Mouse (Mus musculus) lung, postnatal 4 days (tissue): ENCODE measurements around the gene Fhod1.

Experiments used
- DNase-seq, 2 experiments: peaks; one replicate each; pipeline ENCODE4 v3.0.0; 2021

Fhod1 gene

GRCm38 (mm10) chr8:105348450-105349095, 820 bp upstream of the Fhod1 start, which contains the start of gene Slc9a5:
Gene Slc9a5, plus strand, starts transcription at chr8:105348843.
- peak; percentile 72 to 81 for DNase-seq

GRCm38 (mm10) chr8:105346611-105347427, 934 bp downstream of the Fhod1 start:
- DNase-seq = peak; percentile 83 to 94

GRCm38 (mm10) chr8:105345061-105345975, 2.4 kb downstream of the Fhod1 start:
- DNase-seq = peak; percentile 64 to 67

DNA sequence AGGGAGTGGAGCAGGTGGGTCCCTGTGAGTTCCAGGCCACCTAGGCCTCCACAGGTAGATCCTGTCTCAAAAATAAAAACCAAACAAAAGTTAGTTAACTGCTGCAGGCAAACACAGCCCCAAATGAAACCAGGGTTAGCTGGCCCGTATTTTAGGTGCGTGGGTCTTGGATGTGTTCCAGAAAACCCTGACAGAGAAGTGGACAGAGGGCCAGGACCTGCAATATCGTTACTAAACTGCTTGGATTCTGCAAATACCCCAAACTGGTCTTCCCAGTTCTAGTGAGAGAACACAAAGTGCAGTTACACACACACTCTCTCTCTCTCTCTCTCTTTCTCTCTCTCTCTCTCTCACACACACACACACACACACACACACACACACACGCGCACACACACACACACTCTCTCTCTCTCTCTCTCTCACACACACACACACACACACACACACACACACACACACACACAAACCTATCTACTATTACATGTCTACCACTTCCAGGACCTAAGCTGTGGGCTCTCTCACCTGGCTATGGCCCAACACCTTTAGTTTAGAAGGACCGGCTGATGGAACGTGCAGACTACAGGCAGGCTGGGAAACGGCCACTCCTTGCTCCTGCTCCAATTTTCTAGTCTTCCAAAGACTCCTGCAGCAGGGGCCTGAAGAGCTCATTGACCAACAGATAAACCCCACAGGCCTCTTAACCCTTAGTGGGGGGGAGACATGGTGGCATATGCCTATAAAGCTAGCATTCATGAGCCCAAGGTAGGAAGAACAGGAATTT, 3.8 kb downstream of the Fhod1 start:
- DNase-seq = peak; percentile 47 to 50

DNA sequence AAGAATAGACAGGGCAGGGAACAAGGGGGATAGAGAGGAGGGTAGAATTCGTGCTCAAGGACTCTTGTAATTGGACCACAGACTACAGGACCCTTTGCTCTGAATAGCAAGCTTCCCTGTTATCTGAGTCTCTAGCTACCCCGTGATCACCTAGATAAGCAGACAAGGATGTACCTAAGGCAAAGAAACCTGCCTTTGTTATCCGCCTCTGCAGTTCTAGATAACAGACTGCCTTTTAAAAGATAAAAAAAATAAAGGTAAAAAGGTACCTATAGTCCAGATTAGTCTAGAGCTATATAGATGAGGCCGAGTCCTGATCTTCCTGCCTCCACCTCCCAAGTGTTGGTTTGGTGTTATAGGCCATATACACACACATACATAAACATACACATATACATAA, 5.0 kb downstream of the Fhod1 start:
- no peak for DNase-seq

DNA sequence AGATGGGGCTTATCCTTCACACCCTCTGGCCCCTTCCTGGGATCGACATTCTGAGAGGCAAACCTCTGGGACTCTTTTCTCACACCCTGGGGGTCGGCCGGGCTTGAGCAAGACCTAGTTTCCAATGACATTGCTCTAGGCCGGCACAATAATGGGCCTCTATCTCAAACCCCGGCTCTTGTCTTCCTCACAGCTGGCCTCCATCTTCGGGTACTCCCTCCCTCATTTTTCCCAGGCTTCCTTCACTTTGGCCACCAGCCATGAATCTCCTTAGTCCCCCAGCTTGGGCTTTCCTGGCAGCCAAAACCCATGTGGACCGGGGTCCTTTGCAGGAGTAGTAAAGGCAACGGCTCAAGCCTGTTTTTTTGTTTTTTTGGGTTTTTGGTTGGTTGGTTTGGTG, 6.4 kb downstream of the Fhod1 start:
- peak; percentile 77 to 94 for DNase-seq

DNA sequence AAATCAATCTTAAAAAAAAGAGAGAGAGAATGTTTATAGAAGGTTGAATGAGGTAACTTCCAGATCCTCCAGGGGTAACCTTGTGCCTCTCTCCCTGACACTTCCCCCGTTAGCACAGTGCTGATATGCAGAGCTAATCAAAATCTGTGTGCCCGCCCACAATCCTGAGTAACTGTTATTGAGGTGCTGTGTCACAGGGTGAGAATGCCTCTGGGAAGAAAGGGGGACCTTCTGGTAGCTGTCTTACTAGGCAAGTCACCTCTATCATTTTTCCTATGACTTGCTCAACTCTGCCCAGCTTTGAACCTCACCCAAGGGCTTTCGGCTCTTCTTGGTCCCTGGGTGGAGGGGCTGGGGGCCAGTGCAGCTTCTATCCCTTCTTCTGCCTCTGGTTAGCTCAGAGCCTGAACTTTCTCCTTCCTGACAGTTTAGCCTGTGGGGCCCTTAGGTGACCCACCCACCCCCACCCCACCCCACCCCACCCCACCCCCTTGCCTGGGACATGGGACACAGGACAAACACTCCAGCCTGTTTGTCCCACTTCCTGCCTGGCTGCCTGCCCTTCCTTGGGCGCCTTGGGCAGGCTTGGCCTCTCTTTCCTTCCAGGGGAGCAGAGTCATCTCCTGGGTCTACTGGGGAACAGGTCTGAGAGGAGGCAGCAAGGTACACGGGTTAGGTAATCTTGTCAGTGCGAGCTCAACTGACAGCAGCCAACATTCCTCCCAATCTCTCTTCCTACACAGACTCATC, 7.7 kb downstream of the Fhod1 start:
- peak; percentile 82 to 90 for DNase-seq

GRCm38 (mm10) chr8:105338992-105339391, 8.8 kb downstream of the Fhod1 start:
- no peak for DNase-seq

DNA sequence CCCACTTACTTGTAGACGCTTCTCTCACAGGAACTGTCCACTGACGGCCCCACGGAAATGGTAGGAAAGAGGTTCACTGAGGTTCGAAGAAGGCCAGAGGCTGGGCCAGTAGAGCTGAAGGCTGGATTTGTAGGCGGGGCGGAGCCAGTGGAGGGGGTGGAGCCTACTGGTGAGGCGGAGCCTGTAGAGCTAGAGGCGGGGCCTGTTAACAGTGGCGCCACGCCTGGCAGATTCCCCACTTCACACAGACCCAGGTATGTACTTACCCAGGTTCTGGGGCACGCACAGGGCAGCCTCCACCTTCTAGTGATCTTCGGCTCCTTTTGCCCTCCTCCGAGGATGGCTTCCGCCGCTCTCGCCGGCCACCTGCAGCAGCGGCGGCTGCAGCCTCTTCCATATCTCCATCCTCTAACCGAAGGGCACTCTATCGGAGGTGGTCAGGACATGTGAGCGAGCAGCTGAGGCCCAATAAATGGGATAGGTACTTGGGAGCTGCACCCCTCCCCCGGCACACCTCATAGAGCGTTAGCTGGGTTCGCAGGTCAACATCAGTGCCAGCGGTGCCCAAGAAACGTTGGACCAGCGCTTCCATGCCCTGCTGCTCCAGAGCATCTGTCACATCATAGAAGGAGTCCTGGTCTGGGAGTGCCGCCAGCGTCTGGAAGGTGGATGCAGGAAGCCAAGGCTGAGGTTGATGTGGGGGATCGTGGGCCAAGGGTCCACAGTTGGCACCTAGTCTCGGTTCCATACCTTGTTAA, 11.2 kb downstream of the Fhod1 start:
- peak; percentile 40 to 42 for DNase-seq

GRCm38 (mm10) chr8:105332523-105332922, 15.2 kb downstream of the Fhod1 start:
- no peak for DNase-seq

DNA sequence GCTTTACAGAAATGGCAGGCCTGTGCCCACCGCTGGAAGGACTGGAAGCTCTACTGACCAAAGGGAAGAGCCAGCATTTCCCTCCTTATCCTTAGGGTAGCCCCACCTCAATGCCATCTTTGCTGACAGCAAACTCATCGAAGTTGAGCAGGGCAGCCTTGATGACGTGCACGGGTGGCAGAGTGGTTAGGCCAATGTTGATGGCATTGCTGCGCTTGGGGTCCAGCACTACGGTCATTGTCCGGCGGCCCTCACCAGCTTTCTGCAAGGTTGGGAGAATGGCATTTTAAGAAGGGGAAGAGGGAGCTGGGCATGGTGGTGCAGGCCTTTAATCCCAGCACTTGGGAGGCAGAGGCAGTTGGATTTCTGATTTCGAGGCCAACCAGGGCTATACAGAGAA, 15.8 kb downstream of the Fhod1 start:
- no peak for DNase-seq

DNA sequence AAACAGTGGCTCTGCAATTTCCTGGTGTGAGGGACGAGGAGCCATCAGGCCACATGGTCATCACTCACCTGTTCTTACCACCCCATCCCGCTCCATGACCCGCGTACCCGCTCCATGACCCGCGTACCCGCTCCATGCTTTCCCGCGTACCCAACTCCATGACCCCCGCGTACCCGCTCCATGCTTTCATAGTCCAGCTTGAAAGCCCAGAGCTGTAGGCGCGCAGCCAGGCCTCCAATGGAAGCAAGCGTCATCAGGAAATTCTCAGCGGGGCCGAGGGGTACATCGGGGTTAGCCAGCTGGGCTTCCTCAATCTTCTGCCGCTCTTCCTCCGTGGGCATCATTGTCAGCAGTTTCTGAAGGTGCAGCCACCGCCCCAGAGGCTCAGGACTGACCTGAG, 16.3 kb downstream of the Fhod1 start:
- DNase-seq = peak in 1 of 2 experiments; percentile 27

GRCm38 (mm10) chr8:105330325-105330724, 17.4 kb downstream of the Fhod1 start:
- no peak for DNase-seq

DNA sequence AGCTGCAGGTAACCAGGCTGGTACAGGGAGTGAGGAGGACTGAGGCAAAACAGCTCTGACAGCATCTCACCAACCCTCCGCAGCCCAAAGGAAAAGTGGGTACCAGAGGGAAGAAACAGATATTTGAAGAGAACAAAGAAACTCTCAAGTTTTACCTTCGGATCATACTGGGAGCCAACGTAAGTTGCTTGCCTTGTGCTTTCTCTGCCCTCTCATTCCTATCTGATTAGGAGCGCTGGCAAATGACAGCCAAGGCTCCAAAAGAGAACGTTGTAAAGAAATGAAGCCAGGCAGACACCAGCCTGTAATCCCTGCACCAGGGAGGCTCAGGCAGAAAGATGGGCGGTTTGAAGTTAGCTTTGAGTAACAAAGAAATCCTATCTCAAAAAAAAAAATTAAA, 20.8 kb downstream of the Fhod1 start:
- DNase-seq = no peak

DNA sequence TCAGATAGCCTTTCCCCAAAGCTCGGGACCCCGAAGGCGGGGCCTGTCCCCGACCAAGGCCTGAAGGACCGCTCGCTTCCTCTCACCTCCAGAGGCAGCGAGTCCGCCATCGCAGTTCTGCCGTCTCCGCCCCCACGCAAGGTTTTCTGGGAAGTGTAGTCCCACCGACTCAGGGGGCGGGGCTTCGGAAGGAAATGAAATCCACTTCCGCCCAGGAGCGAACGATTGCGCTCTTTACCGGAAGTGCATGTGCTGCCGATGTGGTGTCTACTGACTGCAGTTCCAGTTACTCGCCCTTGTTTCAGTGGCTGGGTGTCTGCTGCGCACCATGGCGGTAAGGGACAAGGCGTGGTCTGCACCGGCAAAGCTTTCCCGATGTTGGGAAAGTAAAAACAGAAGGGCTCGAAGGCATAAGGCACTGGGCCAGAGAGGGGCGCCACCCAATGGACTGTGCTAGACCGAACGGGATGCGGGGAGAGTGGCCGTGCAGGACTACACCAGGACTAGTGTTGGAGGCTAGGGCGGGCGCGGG, 21.5 kb downstream of the Fhod1 start, which contains the start of the genes Lrrc29 and Tmem208:
TSS of gene Lrrc29 (minus strand) at position 138 of the 532 bp plus-strand sequence.
TSS of gene Tmem208 (plus strand) at position 214 of the 532 bp plus-strand sequence.
- peak; percentile 98 for DNase-seq

GRCm38 (mm10) chr8:105325641-105326093, 22.1 kb downstream of the Fhod1 start:
- DNase-seq = peak in 1 of 2 experiments; percentile 24

GRCm38 (mm10) chr8:105323183-105323582, 24.6 kb downstream of the Fhod1 start:
- DNase-seq = no peak

DNA sequence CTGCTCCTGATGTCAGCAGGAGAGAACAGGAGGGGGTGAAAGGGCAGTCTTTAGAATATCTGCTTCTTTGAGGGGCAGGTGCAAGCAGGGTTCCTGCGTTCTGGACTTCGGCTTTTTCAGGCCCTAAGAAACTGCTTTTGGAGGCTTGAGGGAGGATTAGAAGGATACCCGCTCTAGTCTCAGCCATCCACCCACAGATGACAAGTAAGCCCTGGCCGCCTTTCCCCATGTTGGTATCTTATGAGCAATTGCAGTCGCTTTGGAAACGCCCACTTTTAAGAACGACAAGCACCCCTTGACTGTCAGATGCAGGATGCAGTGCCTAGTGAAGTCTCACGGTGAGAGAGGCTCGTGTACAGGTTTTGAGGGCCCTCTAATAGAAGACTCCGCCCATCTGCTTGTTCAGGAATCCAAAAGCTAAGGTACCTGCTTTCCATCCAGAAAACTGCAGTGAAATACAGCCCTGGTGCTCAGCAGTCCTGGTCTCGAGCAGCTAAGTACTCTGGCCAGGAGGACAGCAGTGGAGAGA, 29.0 kb downstream of the Fhod1 start:
- DNase-seq = peak in 1 of 2 experiments; percentile 56

GRCm38 (mm10) chr8:105317941-105318340, 29.8 kb downstream of the Fhod1 start:
- DNase-seq = peak; percentile 66 to 87
